Mouse (Mus musculus): ENCODE data around the gene Ptprt.

DNA sequence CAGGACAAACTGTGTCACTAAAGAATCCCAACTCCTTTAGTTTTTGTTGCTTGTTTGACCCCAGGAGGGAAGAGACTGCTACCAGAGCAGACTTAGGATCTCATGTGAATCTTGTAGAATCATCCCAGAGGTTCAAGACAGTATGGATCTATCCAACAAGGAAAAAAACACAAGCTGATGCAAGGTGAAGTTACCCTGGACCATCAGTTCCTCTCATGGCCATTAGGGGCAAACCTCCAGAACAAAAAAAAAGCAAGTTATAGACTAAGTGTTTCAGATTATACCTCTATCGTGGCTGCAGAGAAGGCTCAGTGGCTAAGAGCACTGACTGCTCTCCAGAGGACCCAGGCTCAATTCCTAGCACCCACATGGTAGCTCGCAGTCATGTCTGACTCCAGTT is 88.1 kb downstream of the Ptprt start:
- no peak for TF ChIP-seq CTCF (IDR thresholded peaks at IDR 0.05; ENCODE audit: low read depth, low read length)
- TF ChIP-seq POLR2A (IDR thresholded peaks at IDR 0.05; ENCODE audit: extremely low read depth, insufficient read depth, low read length), result no peak
